Mouse (Mus musculus) layer of hippocampus, adult 18-20 months (tissue): ENCODE results near the gene Slfnl1. TPM values are rescaled to one million over a fixed set of nuclear protein-coding genes. Genes with fewer than 3 reads are reported as not detected.

Source experiments
- DNase-seq, 2 experiments: peaks; one replicate each; pipeline ENCODE4 v3.0.0; 2022; ENCODE audit warnings: low spot score in 2 of 2
- long read RNA-seq: library from polyadenylated mRNA; stranded (forward); transcript quantifications from one replicate; pipeline ENCODE4 v2.0.0, GENCODE M21; 2021
- total RNA-seq, 2 experiments: library from RNA; stranded (reverse); gene quantifications; 2 replicates each; pipeline ENCODE4 v1.2.3; 2021

The Slfnl1 gene
- under 1 TPM; 0.17 to 0.36 TPM for total RNA-seq
- long read RNA-seq, result 0 reads

DNA sequence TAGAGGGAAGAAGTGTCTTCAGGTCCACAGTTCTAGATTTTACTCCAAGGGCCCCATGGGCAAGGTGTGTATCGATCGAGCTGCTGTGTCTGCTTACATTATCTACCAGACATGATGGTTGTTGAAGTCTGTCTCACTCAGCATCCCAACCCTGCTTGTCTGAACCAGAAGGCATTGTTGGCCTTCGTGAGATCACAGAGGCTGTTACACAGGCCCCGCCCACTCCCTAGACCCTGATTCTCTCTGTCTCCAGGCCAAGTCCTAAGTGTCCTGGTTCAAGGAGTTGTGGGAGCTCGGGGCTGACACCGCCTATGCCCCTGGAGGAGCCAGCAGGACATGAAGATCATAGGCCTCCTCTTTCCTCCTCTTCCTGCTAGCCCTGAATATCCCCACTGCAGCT, at the start of gene Slfnl1:
Gene Slfnl1 (plus strand): TSS at position 246 of the 400 bp plus-strand sequence.
- no peak for DNase-seq

DNA sequence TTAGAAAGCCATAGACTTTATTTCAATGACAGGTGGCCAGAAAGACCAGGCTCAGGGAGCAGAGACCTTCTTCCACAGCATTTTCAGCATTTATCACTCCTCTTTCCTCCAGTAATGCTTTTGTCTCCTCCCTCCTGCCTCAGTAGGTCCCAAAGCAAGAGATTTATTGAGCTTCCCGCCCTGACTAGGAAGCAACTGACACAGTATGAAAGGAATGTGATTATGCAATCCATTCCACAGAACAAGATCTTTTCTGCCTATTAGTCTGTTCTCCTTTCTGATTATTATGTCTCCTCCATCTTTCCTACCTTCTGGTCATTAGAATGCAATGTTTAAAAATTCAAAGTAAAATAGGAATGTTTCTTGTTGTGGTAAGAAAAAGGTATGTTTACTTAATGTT, 44.3 kb upstream of the Slfnl1 start:
- DNase-seq, result no peak

DNA sequence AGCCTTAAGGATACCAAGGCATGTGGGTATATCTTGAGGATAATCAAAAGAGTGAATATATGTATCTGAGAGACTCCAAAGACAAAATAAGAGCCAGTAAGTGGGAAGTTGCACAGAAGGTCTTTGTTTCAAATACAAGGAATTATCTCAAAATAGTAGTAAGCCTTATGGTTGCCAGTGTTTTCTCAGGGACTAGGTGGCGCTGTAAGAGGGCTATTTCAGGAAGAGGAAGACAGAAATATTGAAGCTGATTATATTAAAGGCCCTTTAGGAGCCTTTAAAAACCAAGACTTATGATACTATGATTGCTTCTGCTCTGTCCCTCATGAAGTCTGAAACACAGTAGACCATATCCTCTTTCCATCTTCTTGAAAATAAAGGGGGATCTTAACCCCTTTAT, 25.1 kb upstream of the Slfnl1 start:
- DNase-seq, result no peak

DNA sequence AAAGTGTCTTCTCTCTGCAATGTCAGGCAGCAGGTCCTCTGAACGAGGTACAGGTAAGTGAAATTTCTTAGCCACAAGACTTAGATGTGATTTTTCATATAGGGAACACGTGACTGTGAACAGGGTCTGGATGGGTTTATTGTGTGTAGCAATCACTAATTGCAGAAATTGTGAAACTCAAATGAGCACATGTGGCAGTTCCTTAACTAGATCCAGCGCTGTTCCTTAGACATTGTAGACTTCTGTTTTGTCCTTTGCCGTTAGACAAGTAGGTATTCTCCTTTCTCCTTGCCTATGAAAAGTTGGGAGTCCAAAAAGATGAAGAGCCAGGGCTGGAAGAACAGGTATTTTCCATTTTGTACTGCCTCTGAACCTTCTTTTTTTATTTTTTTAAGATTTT, 20.8 kb upstream of the Slfnl1 start:
- DNase-seq, result no peak

DNA sequence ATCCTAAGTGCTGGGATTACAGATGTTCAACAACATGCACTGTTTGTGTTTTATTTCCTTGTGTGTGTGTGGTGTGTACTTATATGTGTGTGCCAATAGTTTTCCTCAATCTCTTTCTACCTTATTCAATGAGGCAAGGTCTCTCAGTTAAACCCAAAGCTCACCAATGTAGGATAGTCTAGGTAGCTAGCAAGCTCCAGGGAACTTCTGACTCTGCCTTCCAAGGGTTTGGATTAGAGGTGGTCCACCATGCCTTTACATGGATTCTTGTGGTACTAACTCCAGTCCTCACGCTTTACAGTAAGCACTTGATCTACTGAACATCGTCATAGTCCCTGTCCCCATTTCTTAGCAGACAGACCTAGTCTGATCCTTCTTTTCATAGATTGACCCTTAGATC, 17.7 kb upstream of the Slfnl1 start:
- no peak for DNase-seq

DNA sequence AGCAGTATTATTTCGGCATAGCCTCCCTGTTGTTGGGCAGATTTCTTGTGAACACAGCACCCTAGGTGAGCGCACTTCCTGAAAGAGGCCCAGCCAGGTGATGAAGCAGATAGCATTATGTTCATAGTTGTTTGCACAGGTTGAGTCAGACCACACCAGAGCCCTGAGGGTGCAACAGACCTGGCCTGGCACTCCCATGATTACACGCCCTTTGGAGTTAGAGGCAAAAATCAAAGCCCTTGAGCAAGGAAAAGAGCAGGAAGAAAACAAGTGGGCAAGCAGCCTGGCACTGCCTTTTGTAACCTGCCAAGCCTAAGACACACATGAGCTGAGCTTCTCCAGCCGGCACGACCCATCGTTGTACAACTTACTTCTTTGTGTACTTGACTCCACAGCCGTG, 15.5 kb upstream of the Slfnl1 start:
- no peak for DNase-seq

DNA sequence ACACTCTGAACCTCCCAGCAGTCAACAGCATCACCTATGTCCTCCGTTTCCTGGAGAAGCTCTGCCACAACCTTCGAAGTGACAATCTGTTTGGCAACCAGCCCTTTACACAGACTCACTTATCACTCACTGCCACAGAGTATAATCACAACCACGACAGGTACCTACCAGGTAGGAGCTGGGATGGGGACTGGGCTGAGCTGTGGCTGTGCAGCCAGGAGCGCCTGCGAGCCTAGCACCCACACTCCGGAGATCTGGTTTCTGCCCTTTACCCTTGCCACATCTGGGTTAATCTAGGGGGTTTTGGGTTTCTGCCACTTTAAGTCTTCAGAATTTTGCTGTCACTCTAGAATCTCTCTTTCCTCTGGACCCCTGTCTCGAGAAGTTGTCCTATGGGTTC, 15.1 kb upstream of the Slfnl1 start:
- no peak for DNase-seq

DNA sequence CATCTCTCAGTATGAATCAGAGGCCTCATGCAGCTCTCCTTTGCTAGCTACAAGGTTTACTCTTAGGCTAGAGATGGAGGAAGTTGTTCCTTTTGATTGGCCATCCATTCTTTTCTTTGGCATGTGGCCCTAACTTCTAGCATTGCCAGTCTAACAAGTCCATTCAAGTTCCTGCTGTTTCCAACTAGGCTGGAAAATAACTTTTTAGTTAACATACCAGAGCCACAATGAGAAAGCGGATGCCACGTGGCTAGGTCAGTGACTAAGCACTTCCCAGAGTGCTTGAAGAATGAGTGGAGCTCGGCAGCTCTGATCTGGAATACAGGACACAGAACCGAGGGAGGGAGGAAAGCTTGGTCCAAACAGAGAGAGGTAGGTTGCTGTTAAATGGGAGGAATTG, 14.7 kb upstream of the Slfnl1 start:
- no peak for DNase-seq

DNA sequence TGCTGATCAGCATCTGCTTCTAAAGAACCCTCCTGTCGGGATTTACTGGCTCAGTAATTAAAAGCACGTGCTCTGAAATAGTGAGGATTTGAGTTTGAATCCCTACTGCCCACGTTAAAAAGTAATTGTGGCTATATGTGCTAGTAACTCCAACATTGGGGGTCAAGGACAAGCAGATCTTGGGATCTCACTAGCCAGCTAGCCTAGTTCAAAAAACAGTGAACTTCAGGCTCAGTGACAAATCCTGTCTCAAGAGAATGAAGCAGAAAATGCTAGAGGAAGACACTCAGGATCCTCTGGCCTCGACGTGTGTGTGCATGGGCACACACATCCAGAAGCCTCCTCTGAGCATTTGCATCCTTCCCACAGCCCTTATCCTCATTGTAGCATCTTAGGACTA, 10.3 kb upstream of the Slfnl1 start:
- no peak for DNase-seq

DNA sequence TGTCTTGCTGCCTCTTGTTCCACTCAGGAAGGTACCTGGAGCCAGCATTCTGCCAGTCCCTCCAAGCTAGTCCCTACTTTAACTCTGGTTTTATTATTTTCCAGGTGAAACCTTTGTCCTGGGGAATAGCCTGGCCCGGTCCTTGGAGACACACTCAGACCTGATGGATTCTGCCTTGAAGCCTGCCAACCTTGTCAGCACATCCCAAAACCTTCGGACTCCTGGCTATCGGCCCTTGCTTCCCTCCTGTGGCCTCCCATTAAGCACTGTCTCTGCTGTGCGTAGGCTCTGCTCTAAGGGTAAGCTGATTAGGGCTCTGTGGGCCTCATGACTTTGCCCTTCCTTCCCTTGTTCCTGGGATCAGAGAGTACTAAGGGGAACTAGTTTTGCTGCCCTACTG, 9.7 kb upstream of the Slfnl1 start:
- DNase-seq, result no peak

DNA sequence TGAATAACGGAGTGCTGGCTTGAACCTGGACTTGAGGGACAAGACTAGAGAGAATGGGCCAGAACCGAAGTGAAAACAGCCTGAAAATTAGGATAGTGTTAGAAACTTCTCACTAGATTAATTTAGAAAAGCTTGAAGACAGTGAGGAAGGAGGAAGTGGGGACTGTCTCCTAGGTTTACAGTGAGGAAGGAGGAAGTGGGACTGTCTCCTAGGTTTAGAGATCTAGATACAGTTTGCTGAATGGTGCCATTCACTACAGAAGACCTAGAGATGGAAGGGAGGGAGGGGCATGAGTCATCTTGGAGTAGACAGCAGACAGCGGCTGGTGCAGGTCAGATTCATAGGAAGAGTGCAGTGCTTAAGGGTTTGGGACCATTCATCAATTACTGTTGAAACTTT, 8.9 kb upstream of the Slfnl1 start:
- DNase-seq, result no peak

DNA sequence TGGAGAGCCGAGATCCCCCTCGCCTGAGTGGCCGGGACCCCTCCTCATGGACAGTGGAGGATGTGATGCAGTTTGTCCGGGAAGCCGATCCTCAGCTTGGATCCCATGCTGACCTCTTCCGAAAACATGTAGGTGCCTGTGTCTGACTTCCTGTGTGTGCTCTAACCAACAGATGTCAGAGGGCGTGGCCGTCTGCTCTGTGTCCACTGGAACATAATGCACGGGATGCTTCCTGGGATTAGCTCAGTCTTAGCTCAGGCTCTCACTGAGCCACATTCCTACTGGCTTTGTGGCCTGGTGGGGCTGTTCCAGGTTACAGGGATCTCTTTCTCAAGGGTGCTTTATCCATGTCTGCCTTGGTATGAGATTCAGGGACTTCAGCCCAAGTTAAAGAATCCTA, 3.9 kb upstream of the Slfnl1 start:
- no peak for DNase-seq

DNA sequence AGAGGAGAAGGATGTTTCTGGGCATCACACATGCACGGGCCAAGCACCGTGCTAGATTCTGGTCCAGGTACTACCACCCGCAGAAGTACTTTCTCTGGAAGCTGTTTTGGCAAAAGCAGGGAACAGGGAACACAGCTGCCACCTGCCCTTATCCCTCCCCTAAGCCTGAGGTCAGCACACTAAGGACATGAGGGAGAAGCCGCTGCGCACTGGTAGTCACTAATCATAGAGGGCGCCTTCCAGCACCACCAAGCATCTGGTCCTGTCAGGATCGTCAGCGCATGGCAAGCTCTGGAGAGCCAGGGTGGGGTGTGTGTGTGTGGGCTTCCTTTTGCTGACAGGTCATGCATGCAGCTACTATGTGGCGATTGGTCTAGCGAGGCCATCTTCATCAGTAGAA, 6.6 kb downstream of the Slfnl1 start:
- DNase-seq, result no peak

DNA sequence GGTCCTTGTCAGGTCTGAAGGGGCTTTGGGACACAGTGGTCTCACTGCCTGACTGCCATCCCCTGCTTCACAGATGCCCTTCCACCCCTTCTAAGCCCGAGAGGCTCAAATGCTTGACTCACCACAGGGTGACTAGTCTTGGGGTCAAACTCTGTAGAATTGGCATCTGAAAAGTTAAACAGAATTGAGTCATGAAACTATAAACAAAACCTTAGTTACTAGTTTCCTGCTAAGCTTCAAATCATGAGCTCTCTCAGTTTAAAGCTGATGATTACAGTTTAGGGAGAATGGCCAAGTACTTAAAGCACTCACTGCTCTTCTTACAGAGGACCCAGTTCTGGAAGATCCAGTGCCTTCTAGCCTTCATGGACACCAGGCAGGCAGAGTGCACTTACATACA, 12.9 kb downstream of the Slfnl1 start:
- DNase-seq, result no peak

DNA sequence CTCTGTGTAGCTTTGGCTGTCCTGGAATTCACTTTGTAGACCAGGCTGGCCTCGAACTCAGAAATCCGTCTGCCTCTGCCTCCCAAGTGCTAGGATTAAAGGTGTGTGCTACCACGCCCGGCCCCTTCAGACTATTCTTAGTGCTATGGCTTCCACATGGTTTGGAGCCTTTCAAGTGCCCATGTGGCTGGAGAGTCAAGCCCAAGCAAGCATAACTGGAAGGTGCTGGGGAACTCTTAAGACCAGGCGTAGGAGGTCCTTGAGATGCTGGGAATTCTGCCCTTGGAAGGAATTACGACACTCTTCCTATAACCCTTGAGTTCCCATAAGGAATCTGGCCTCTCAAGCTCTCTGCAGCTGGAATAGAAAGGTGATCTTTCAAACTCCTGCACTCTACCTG, 24.6 kb downstream of the Slfnl1 start:
- DNase-seq, result no peak

DNA sequence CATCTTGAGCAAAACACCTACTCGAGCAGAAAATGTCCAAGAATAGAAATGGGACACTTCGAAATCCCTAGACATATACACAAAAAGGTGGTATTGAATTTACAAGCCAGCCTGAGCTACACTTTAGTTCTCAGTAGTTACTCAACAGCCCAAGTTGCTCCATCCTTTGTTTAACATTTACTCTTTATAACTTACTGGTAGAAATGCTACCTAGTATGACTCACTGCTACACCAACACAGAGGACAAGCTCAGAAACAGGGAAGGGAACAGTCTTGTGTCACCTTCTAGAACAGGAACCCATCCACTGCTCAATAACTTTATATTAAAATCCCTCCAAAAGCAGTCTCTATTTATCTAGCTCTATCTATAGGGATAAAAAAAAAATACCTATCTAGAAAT, 33.7 kb downstream of the Slfnl1 start:
- no peak for DNase-seq

DNA sequence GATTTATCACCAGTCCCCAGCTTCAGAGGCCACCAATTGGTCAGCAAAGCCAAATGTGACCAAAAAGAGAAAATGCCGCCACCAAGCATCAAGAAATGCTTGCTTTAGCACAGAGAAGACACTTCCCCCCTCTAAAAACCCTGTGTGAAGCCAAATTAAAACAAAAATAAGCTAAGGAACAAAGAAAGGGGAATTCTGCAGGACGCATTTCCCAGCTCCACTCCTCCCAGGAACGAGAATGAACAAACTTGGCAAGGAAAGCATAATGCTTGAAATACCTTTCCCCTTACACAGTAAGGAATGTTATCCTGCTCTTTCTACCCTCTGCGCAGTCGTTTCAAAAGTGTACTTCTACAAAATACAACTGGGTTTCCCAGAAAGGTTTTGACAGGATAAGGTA, 36.0 kb downstream of the Slfnl1 start:
- DNase-seq, result no peak

DNA sequence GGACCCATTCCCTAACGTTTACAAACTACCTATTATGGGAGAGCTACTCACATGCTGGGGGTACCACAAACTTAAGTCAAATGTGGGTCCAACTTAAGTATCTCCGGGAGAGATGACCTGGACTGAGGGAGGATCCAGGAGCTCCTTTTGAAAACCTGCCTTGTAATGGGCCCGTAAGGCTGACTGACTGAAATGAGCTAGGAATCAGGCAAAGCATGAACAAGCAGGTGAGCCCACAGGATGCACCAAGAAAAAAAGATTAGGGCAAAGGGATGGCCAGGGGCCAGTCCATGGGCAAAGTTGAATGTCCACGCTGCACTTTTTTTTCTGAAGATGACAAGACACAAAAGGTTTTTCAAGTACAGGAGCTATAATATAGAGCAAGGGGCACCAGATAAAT, 37.0 kb downstream of the Slfnl1 start:
- no peak for DNase-seq

DNA sequence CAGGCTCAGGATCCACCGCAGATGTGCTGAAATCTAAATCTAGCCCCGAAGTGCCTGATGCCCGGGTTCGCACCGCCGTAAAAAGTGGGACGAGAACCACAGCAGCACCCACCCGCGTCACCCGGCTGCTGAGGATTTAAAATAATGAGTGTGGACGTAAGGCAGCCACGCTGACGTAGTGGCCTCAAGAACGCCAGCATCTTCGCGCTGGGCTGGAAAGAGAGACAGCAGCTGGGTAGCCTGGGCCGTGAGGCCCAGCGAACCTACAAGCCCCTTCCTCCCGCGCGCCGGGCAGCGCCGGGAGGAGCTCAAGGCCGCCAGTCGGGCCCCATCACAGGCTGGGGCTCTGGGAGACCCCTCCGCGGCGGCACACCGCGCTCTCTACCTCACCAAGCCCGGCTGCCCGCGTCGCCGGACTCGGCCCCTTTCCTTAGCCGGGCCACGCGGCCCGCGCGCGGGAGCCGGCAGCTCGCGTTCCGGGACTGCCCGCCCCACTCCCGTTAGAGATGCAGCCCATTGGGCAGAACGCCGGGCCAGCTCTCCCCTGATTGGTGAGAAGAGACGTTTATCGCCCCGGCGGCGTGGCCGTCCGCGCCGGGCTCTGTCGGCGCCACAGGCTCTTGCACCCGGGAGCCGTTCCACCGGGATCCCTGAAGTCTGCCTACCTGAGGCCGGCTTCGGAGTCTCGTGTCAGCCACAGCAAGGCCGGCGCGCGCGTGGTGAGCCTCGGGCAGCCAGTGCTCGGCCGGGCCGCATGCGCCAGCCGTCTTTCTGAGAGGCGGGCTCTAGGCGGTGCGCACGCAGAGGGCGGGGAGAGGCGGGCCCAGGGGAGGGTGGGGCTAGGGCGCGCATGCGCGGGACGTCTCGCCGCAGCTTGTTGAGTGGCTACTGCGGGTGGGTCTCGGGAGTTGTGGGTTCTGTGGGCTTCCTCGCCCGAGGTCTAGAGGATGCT, 37.7 kb downstream of the Slfnl1 start, which contains the start of gene Ctps:
Gene Ctps (minus strand): TSS at position 791 of the 952 bp plus-strand sequence.
- peak; percentile 91 to 96 for DNase-seq

DNA sequence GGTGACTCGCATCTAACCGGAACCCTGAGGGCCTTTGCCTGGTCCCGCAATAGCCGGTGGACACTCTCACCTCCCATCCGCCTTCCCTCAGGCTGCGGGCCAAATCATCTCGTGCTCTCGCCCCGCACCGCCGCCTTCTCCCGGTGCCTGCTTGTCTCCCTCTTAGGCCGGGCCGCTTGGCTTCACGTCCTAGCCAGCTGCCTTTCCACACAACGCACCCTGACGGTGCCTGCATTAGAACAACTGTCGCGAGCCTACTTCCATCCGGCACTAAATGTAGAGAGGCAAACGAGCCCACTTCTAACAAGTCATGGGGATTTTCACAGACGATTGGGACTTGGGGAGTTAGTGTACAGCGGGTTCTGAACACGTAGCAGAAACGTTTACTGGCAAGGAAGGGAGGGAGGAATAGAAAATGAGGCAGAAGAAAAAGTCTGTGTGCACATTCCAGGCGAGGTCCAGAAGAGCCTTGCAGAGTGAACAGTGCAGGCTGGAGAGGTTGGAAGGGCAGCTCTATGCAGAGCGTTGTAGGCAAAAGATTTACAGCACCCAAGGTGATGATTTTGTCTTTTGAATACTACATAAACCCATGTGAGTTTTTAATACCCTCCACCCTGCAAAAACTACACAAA, 38.5 kb downstream of the Slfnl1 start:
- no peak for DNase-seq

DNA sequence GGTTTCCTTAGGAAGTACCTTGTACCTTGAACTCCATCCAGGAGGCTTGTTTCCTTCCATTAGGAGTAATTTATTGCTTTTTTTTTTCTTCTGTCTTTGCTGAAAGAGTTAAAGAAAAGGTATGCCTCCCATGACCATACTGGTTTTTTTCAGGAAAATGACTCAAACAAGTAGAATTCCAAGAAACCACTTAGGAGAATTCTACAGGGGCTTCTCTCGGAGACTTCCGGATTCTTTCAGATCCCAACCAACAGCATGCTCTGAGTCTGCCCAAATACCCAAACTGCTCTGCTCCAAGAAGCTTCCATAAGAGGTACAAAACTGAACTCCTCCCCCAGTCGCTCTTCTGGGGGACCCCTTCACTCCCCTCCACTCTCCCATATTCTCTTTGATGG, 39.0 kb downstream of the Slfnl1 start:
- no peak for DNase-seq

DNA sequence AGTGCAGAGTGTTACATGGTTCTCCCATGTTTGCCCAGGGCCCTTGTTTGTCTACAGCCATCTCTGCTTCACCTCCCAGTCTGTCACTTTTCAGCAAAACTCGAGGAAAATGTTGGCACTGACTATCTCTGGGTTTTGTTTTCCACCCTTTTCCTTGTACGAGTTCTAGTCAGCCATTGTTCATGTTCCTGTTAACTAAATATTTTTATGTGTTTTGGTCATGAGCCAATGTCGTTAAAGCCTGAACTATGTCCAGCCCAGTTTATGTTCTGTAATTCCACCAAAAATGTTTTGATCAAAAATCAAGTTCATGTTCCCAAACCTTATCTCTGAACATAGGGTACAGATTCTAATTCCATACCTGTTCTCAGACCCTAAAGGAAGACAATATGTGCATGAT, 39.7 kb downstream of the Slfnl1 start:
- no peak for DNase-seq

DNA sequence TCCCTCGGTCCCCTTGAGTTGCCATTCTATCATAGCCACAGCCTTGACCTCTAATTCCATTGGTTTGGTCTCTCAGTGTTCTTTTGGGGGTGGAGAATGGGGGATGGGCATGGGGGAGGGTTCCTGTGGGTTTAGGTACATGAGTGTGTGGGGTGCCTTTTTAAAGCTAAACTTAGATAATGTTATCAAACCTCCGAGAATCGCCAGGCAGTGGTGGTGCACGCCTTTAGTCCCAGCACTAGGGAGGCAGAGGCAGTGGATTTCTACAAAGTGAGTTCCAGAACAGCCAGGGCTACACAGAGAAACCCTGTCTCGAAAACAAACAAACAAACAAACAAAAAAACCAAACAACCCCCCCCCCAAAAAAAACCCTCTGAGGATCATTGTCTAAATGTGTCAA, 48.9 kb downstream of the Slfnl1 start:
- DNase-seq, result no peak
